Mouse (Mus musculus): ENCODE data around the gene Tsen15.

GRCm38 (mm10) chr1:152422295-152422694, 35.8 kb upstream of the Tsen15 start:
- TF ChIP-seq POLR2A (IDR thresholded peaks at IDR 0.05; ENCODE audit: control insufficient read depth, low read depth, low read length), result no peak
- TF ChIP-seq CTCF (IDR thresholded peaks at IDR 0.05; ENCODE audit: control insufficient read depth, insufficient read depth, insufficient replicate concordance, low read depth, low read length), result no peak

All from testis, adult 2 months (tissue).